Mouse (Mus musculus): Measurements from ENCODE around the gene Ola1.

Ola1 gene

DNA sequence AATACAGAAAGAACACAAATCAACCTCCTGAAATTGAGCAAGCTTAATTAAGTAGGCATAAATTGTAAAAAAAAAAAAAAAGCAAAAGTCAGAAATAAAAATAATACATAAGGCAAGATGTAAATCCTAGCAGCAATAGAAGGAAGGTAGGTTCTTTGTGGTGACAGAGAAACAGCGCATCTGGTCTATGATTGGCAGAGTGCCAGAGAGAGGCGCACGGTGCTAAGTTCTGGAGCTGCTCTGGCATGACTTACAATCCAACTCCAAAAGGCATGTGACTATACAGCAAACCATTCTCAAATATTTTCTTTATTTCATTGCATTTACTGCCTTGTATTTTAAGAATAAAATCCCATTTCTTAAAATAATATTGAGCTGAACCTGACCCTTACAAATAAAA is 68.2 kb downstream of the Ola1 start:
- no peak for DNase-seq (ENCODE audit: extremely low spot score, low spot score)

DNA sequence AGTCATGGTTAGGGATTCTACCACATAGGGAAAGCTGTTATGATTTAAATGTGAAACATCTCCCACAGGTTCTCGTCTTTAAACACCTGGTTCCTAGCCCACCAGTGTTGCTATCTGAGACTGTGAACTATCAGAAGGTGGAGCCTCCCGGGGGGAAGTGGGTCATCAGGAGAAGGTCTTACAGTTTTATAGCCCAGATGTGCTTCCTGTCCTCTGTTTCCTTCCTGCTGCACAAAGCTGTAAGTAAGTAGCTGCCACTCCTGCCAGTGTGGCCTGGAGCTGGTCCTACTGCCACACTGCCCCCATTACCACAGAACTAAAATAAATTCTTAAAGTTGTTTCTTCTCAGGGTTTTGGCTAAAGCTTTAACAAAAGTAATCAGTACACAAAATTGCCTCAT is 72.6 kb downstream of the Ola1 start:
- no peak for DNase-seq (ENCODE audit: extremely low spot score, low spot score)

- DNase-seq (ENCODE audit: extremely low spot score, low spot score): no peak
These were observed 75.0 kb downstream of the Ola1 start for GRCm38 (mm10) chr2:73143732-73144131.

GRCm38 (mm10) chr2:73142832-73143470 is 75.8 kb downstream of the Ola1 start:
- peak; percentile 45 for DNase-seq (ENCODE audit: extremely low spot score, low spot score)

DNA sequence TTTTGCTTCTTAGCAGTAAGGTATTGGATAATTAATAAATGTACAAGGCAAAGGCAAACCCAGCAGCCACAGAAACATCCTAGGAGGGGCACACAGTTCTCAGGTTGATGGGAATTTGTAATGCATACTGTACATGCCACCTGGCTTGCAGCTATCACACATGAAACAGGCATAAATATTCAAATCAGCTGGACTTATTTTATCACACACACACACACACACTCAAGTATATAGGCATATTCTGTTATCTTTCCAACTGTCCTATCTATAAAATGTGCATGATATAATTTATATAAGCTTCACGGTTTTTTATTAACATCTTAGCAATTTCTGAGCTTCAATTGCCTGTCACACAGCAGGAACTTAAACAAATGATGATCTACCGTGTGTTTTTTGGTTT is 85.8 kb downstream of the Ola1 start:
- no peak for DNase-seq (ENCODE audit: extremely low spot score, low spot score)

- DNase-seq (ENCODE audit: extremely low spot score, low spot score): no peak
These were observed 91.0 kb downstream of the Ola1 start for GRCm38 (mm10) chr2:73127686-73128085.

DNA sequence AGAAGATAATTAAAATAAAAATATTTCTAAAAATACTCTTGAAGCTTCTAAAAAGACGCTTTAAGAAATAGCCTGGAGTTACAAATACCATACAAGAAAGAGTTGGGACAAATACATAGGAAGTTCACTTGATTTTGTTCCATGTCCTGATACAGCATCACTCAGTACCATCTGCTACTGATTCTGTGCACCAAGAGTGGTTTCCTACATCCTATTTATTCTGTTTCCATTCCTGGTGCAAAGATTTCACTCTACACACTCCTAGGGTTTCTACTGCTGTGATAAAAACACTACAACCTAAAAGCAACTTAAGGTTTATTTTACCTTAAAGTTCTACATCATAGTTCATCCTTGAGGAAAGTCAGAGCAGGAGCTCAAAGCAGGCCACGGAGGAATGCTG is 99.9 kb downstream of the Ola1 start:
- no peak for DNase-seq (ENCODE audit: extremely low spot score, low spot score)

GRCm38 (mm10) chr2:73107089-73107488 is 111.6 kb downstream of the Ola1 start:
- no peak for DNase-seq (ENCODE audit: extremely low spot score, low spot score)

GRCm38 (mm10) chr2:73096491-73096890 is 122.2 kb downstream of the Ola1 start:
- no peak for DNase-seq (ENCODE audit: extremely low spot score, low spot score)

GRCm38 (mm10) chr2:73095300-73095699 is 123.4 kb downstream of the Ola1 start:
- no peak for DNase-seq (ENCODE audit: extremely low spot score, low spot score)

DNA sequence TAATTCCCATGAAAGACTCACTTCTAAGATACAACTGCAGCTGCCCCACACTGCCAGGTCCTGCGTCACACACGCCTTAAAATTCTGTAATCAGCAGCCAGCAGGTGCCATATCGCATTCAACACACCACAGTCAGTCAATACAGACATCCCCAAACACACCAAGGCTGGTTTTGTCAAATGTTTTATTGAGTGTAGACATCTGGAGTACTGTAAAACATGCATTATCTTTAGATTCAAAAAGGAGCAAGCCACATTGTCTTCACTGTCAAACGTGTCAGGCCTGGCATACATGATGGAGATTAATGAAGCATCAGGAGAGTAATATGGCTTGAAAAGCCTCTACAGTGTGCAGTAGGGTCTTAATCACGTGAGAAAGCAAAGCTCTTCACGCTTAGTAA is 125.7 kb downstream of the Ola1 start:
- DNase-seq (ENCODE audit: extremely low spot score, low spot score): no peak

DNA sequence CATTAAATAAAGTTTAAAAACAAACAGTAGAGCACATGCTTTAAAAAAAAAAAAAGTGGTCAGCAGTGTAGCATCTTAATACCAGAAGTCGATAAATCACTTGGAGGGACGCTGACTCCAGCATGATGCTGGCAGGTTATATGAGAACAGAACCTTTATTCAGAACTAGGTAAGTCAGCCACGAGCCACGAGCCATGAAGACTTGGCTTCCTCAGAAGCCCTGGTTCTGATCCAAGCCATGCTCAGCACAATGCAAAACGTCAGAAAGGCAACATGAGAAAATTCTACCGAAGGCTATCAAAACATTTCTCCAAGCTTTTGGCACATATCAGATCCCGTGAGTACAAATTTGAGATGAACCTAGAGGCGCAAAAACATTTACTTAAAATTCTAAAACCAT is 127.4 kb downstream of the Ola1 start:
- DNase-seq (ENCODE audit: extremely low spot score, low spot score): no peak

- no peak for DNase-seq (ENCODE audit: extremely low spot score, low spot score)
These were observed 131.1 kb downstream of the Ola1 start for GRCm38 (mm10) chr2:73087641-73088040.

DNA sequence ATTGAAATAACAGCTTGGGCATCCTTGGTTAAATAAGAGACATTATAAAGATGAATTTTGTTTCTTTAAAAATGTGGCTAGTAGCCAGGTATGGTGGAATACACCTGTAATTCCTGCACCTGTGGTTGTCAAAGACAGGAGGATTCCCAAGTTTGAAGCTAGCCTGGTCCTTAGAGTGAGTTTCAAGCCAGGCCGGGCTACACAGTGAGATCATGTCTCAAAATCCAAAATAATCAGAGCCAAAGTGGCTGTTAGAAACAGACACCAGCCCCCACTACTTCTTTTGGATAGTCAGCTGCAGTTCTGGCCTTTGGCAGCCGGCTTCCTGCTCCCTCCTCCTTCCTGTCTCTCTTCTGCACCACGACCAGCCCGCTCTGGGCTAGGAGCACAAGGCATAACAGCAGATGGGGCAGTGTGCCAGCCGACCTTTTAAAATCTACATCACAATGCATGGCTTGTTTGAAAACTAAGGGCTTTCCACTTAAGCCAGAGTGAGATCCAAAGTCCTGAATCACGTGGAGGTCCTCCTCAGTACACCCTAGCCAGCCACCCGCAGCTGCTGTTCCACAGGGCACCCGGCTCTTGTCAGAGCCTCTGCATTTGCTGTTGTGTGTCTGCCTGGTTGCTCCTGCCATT is 132.9 kb downstream of the Ola1 start:
- no peak for DNase-seq (ENCODE audit: extremely low spot score, low spot score)

GRCm38 (mm10) chr2:73082476-73082875 is 136.2 kb downstream of the Ola1 start:
- no peak for DNase-seq (ENCODE audit: extremely low spot score, low spot score)

GRCm38 (mm10) chr2:73081861-73082260 is 136.9 kb downstream of the Ola1 start:
- no peak for DNase-seq (ENCODE audit: extremely low spot score, low spot score)

DNA sequence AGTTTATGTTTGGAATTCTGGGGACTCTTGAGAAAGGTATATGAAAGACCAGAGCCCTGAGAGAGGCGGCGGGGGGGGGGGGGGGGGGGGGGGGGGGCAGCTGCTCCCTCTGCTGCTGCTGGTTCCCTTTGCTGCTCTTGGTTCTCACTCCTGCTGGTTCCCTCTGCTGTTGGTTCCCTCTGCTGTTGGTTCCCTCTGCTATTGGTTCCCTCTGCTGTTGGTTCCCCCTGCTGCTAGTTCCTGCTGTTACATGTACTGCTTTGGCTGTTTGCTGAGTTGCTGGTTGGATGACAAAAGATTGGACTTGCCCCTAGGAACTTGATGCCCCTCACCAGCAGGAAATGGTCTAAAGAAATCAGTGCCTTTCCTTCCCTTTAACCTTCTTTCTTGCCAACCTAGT is 138.6 kb downstream of the Ola1 start:
- DNase-seq (ENCODE audit: extremely low spot score, low spot score): no peak

- no peak for DNase-seq (ENCODE audit: extremely low spot score, low spot score)
These were observed 139.4 kb downstream of the Ola1 start for GRCm38 (mm10) chr2:73079311-73079710.

DNA sequence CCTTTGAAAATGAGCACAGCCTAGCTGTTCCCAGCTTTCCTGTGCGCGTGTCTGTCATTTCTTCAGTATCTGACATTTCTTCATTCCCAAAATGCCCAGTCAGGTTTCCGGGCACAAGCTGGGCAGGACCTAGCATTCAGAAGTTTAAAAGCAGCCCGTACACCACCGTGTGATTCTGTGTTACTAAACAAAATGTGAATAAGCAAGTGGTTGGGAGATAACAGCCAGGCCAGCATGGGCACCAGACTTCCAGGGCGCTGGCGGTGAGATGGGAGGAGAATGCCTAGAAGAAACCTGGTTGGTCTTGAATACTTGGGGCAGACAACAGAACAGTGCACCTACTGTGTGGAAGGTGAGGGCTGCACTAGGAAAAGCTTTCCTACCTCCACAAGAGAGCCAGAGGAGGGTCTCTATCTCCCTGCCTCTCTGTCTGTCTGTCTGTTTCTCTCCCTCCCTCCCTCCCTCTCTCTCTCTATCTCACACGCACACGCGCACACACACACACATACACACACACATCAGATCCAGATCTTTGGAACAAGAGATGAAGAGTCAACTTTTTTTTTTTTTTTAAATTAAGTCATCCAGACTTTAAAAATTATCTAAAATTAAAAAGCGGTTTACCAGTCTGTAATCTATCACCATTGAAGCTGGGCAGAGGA is 144.8 kb downstream of the Ola1 start:
- no peak for DNase-seq (ENCODE audit: extremely low spot score, low spot score)

DNA sequence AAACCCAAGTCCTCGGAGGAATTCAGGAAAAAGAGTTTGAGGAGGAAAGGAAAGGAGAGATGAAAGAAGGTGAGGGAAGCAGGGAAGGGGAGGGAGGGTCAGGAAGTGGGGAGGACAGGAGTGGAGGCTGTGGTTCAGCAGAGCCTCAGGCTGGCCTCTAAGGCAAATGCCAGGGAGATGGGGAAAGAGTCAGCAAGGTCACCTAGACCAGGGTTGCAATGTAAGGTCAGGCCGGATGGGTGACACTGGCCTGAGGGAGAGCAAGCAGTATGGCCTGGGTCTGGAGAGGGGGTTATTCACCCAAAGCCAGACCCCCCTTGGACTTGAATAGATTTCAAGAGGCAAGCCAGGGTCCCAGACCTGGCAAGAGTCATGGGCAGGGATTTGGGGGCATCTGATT is 147.5 kb downstream of the Ola1 start:
- no peak for DNase-seq (ENCODE audit: extremely low spot score, low spot score)

DNA sequence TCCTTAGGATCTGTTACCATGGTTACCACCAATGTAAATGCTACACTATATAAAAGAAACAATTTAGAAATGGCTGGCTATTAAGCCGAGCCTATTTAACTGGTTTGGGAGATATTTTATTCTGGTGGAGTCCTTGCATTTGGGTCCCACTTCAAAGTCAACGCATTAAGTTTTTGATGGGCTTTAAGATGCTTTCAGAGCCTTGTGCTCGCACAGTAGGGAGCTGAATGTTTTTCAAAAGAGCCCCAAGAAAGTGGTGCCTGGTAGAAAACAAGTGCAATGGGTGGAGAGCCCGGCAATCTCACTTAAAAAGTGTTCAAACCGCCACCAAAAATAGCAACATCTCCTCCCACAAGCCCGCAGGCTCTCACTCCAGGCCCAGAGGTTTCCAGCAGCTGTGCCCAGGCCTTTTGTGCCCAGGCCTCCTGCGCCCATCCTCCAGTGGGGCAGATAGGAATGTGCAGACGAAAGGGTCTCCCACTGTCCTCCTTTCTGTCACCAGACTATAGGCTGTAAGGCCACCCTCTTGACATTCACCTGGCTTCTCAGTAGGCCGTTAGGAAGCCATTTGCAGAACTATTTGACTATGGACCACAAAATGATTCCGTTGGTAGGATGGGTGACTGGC is 148.2 kb downstream of the Ola1 start:
- DNase-seq (ENCODE audit: extremely low spot score, low spot score): no peak

- no peak for DNase-seq (ENCODE audit: extremely low spot score, low spot score)
These were observed 149.4 kb downstream of the Ola1 start for GRCm38 (mm10) chr2:73069223-73069825.

Data from neural tube, embryonic 10.5 days (tissue).